Mouse (Mus musculus) liver, embryonic 16.5 days (tissue): ENCODE measurements at regions not wholly inside any gene's neighbourhood (a gene's known extent, or its start where the extent isn't known, plus 50 kb on each side); places are given as distances from the start of the nearest gene placed in this dataset.

Experiments
- ATAC-seq: fragments of 200-750 bp; cut with Nextera tagmentation; 2 replicates; pipeline ENCODE4 v1.8.0; 2017; ENCODE audit warnings: low read depth, mild to moderate bottlenecking, moderate number of reproducible peaks, moderate library complexity
- H3K27ac ChIP-seq: fragments of 300-500 bp; sonication (generic); 2 replicates; pipeline ENCODE4 v1.5.1; 2014; ENCODE audit warnings: mild to moderate bottlenecking, low read length
- H3K27me3 ChIP-seq: fragments of 300-500 bp; sonication (generic); 2 replicates; pipeline ENCODE4 v1.6.1; 2014; ENCODE audit warnings: low read depth, low read length, mixed read lengths; ENCODE audit not compliant: control insufficient read depth, insufficient read depth
- H3K36me3 ChIP-seq: fragments of 300-500 bp; sonication (generic); 2 replicates; pipeline ENCODE4 v1.6.1; 2014; ENCODE audit warnings: mild to moderate bottlenecking; ENCODE audit not compliant: control insufficient read depth, insufficient read depth
- H3K4me1 ChIP-seq: fragments of 300-500 bp; sonication (generic); 2 replicates; pipeline ENCODE4 v1.6.1; 2014; ENCODE audit warnings: low read depth, low read length, mixed read lengths; ENCODE audit not compliant: control insufficient read depth
- H3K4me2 ChIP-seq: fragments of 300-500 bp; sonication (generic); 2 replicates; pipeline ENCODE4 v1.6.1; 2014; ENCODE audit warnings: low read depth, low read length, mixed read lengths
- H3K4me3 ChIP-seq: fragments of 300-500 bp; sonication (generic); 2 replicates; pipeline ENCODE4 v1.5.1; 2014; ENCODE audit warnings: low read depth, mild to moderate bottlenecking, low read length
- H3K9ac ChIP-seq: fragments of 300-500 bp; sonication (generic); 2 replicates; pipeline ENCODE4 v1.6.1; 2014; ENCODE audit warnings: low read depth, low read length
- H3K9me3 ChIP-seq: fragments of 300-500 bp; sonication (generic); replicated peaks from 2 replicates; pipeline ENCODE4 v1.6.1; 2016; ENCODE audit warnings: low read length; ENCODE audit not compliant: control insufficient read depth
- WGBS: fragments of 180-500 bp; shearing (Covaris S2); extraction: QIAGEN DNeasy Blood & Tissue Kit; methylation state at CpG from one replicate; pipeline ENCODE4 v1.1.7; 2014; ENCODE audit not compliant: insufficient replicate concordance; 5-methylcytosine and 5-hydroxymethylcytosine counted together

DNA sequence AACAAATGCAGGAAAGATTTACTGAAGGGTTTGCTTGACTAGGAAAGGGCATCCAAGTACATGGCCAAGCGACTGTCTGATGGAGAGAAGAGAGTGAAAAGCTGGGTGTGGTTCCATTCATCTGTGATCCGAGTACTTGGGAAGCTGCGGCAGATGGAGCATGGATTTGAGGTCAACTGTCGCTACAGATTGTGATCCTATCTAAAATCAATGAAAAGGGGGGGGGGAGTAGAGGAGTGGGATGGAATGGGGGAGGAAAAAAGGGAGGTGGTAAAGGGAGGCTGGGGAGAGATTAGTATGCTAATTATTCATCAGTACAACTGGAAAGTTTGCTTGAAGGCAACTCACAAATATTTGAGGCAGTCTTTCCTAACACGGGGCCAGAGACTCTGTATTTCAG is 213.4 kb downstream of the Dyrk2 start:
- H3K9me3 ChIP-seq, result no peaks in the 10 kb centered on the region
- ATAC-seq, result no peak
- H3K4me3 ChIP-seq, result no peak overlapping the region
- H3K9ac ChIP-seq, result no peak overlapping the region
- no peaks in the 10 kb centered on the region for H3K36me3 ChIP-seq
- WGBS, result 63% methylated on average over 5 of the region's 5 CpGs
- no peak overlapping the region for H3K27ac ChIP-seq
- no peaks in the 10 kb centered on the region for H3K4me1 ChIP-seq
- no peaks in the 10 kb centered on the region for H3K27me3 ChIP-seq
- H3K4me2 ChIP-seq, result no peak overlapping the region

DNA sequence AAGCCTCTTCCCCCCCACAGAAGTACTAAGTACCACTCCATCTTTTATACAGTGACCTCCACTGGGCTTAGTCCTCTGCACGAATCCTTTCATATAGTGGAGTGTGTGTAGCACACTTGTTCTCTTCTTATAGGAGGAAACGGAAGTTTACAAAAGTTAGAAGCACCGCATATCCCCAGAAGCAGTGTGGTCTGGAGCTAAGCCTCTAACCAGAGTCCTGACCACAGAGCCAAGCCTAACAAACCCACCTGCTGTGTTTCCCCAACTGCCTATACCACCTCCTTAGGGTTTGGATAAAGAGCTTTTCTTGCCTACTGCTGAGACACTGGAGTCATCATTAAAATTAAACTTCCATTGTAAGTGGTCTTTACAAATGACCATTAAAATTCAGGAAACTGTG is 204.0 kb downstream of the Dyrk2 start:
- Histone ChIP-seq H3K4me2 (no peak overlapping the region), H3K27ac (no peak overlapping the region), H3K4me3 (no peak overlapping the region), H3K9me3 (no peaks in the 10 kb centered on the region), H3K4me1 (no peaks in the 10 kb centered on the region), H3K36me3 (no peaks in the 10 kb centered on the region), H3K27me3 (no peaks in the 10 kb centered on the region), H3K9ac (no peak overlapping the region)
- 11% methylated on average over 3 of the region's 3 CpGs for WGBS
- no peak for ATAC-seq

DNA sequence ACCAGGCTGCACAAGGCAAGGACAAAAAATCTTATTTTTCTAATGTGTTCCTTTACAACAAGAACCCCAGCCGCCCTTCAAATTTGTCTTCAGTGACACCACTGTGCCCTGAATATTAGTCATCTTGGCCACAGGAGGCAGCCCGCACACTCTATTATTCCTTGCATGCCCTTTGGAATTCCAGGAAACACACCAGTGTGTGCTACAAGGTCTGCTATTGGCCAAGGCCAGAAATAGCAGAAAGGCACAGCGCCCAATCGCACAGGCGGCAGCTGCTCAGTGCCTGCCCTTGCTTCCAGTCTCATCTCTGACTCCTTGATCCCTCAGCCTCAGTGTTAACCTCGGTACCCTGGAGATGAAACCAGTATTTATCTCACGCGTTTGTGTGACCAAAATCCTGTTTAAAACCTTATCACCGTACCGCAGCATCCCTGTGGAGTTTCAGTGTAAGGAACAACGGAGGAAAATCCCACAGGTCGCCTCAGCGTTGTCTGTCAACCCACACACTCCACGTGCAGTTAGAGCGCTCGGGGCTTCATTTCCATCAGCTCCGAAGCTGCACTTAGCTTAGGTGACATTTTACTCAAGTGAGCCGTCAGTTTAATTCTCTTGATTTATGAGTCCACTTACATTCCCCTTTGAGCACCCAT is 194.1 kb downstream of the Dyrk2 start:
- Histone ChIP-seq H3K4me2 (no peak overlapping the region), H3K9ac (no peak overlapping the region), H3K9me3 (peaks cover 2% of the 10 kb centered on the region; the same call in 1 of the 2 replicates), H3K4me3 (no peak overlapping the region), H3K4me1 (no peaks in the 10 kb centered on the region), H3K36me3 (no peaks in the 10 kb centered on the region), H3K27ac (no peak overlapping the region), H3K27me3 (no peaks in the 10 kb centered on the region)
- 47% methylated on average over 18 of the region's 18 CpGs for WGBS
- ATAC-seq, result no peak

DNA sequence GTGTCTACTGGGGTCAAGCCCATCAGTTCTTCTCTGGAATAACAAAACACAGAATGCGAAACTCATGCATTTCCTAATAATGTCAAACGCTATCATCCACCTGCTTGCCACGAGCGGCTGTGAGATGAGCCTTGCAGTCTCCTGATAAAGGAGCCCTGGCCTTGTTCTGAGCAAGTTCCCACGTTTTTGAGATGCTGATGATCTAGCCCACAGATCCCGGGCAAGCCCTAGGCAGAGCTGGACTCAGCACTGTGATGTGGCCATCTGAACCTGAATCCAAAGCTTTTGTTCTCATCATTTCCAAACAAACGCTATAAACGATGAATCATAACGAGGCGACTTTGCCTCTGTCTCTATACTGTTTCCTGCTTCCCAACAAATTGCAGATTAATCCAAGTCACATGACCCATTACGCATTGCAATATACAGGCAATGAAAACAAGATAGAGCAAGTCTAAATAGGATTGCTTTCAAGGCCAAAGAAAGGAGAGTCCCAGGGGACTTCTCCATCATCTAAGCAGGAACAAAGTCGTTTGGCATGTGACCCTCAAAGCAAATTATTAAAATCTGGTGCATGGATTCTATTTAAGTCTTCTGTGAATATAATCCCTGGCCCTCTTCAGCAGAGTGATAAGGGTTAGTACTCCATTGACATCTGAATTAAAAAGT is 191.1 kb downstream of the Dyrk2 start:
- Histone ChIP-seq H3K9ac (no peak overlapping the region), H3K4me3 (no peak overlapping the region), H3K4me2 (no peak overlapping the region), H3K27ac (no peak overlapping the region), H3K9me3 (no peaks in the 10 kb centered on the region), H3K27me3 (no peaks in the 10 kb centered on the region), H3K4me1 (no peaks in the 10 kb centered on the region), H3K36me3 (no peaks in the 10 kb centered on the region)
- WGBS, result 55% methylated on average over 12 of the region's 12 CpGs
- ATAC-seq, result no peak

DNA sequence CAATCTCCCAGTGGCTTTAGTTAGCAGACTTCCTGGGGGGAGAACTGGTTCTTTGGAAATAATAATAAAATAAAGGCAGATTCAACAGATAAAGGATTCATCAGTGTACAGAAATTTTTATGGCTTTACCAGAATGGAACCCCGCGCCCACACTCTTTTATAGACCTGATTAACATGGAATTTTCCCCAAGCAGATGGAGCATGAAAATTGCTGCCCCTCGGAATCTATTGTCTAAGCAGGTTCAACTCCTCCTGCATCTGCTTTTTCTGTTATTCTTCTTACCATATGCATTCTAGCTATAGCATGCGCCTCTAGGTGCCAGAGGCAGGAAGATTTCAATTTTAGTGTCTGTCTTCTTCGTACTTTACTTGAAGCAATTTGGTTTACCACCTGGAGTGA is 190.5 kb downstream of the Dyrk2 start:
- H3K4me1 ChIP-seq, result no peaks in the 10 kb centered on the region
- no peak for ATAC-seq

DNA sequence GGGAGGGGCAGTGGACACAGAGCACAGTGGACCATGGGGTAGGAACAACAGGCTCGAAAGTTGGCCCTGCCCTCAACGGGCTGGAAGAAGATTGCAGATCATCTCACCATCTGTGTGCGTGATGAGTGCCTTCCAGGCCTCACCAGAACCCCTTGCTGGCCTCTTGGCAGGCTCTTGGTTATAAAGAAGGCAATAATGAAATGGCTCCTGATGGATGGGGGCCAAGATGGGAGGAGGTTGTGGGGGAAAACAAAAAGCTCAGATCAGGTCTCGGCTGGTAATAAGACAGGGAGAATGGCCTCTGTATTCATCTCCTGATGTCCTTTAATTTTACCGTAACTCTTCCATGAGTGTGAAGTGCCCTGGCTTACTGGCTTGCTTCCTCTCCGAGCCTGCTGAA is 189.1 kb downstream of the Dyrk2 start:
- no peak for ATAC-seq
- WGBS, result 63% methylated on average over 6 of the region's 6 CpGs
- H3K9me3 ChIP-seq, result no peaks in the 10 kb centered on the region
- H3K36me3 ChIP-seq, result no peaks in the 10 kb centered on the region
- H3K27me3 ChIP-seq, result no peaks in the 10 kb centered on the region
- H3K4me1 ChIP-seq, result no peaks in the 10 kb centered on the region
- H3K4me3 ChIP-seq, result no peak overlapping the region
- H3K4me2 ChIP-seq, result no peak overlapping the region
- H3K27ac ChIP-seq, result no peak overlapping the region
- H3K9ac ChIP-seq, result no peak overlapping the region

More for the DNA sequence above, 190.5 kb downstream of the Dyrk2 start:
- Histone ChIP-seq H3K4me2 (no peak overlapping the region), H3K9me3 (no peaks in the 10 kb centered on the region), H3K9ac (no peak overlapping the region), H3K27ac (no peak overlapping the region), H3K27me3 (no peaks in the 10 kb centered on the region), H3K4me3 (no peak overlapping the region), H3K36me3 (no peaks in the 10 kb centered on the region)
- 78% methylated on average over 5 of the region's 5 CpGs for WGBS

DNA sequence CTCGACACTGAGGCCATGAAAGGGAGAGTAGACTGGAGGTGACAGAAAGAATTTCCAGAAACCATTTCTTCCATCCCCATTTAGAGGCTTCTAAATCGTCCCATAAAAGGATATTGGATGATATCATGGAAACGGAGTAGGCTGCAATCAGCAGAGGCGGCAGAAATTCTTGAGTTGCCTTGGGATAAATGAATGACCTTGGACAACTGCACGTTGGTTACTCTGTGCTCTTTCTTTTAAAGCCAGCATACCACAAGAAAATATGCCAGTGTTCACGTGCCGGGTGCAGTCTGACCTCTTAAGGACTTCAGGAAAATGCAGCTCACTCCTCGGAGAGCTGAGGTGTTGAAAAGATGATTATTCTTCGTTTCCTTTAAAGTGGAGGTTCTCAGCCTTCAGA is 186.7 kb downstream of the Dyrk2 start:
- no peak overlapping the region for H3K27ac ChIP-seq
- no peaks in the 10 kb centered on the region for H3K36me3 ChIP-seq
- no peak for ATAC-seq
- H3K4me3 ChIP-seq, result no peak overlapping the region
- no peaks in the 10 kb centered on the region for H3K9me3 ChIP-seq
- no peaks in the 10 kb centered on the region for H3K27me3 ChIP-seq
- no peak overlapping the region for H3K4me2 ChIP-seq
- WGBS, result 66% methylated on average over 9 of the region's 9 CpGs
- H3K4me1 ChIP-seq, result no peaks in the 10 kb centered on the region
- no peak overlapping the region for H3K9ac ChIP-seq

DNA sequence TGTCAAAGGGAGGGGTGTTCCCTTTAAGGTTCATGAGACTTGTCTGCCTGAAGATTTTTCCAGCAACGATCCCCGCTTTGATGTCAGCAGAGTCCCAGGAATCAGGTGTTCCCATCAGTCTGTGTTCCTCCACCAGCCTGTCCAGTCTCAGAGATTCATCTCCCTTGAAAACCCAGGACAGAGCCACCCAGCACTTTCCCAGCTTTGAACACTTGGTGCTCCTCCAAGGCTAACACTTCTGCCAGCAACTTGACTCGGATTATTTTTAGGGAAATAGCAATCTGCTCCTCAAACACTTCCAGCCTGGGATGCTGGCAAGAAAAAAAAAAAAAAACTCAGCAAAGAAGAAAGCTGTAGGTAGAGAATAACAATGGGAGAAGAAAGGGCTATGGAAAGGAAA is 170.7 kb downstream of the Dyrk2 start:
- no peak overlapping the region for H3K4me2 ChIP-seq
- 56% methylated on average over 3 of the region's 3 CpGs for WGBS
- no peak overlapping the region for H3K4me3 ChIP-seq
- H3K9ac ChIP-seq, result no peak overlapping the region
- no peaks in the 10 kb centered on the region for H3K36me3 ChIP-seq
- H3K27ac ChIP-seq, result no peak overlapping the region
- H3K27me3 ChIP-seq, result no peaks in the 10 kb centered on the region
- no peaks in the 10 kb centered on the region for H3K9me3 ChIP-seq
- ATAC-seq, result no peak
- no peaks in the 10 kb centered on the region for H3K4me1 ChIP-seq

DNA sequence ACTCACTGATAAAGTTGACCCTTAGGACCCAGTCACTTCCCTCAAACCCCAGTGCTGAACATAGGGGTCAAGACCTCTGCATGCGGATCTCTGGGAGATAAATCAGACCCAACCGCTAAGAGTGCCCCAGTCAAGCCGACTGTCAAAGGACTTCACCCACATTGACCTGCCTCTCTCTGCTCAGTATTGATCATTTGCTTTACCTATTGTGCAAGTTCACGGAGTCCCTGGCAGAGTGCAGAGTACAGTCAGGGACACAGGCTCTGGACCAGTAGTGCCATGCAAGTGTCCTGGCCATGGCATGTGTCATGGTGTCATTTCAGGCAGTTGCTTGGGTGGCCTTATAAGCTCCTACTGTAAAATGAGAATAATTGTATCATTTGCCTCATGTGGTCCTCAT is 169.9 kb downstream of the Dyrk2 start:
- Histone ChIP-seq H3K27ac (no peak overlapping the region), H3K4me2 (no peak overlapping the region), H3K9ac (no peak overlapping the region), H3K9me3 (no peaks in the 10 kb centered on the region), H3K4me3 (no peak overlapping the region), H3K36me3 (no peaks in the 10 kb centered on the region), H3K4me1 (no peaks in the 10 kb centered on the region), H3K27me3 (no peaks in the 10 kb centered on the region)
- peak; percentile 97 for ATAC-seq
- WGBS, result 67% methylated on average over 4 of the region's 4 CpGs
